Mouse (Mus musculus): ENCODE results near the gene Fam180a.

Gene Fam180a

GRCm38 (mm10) chr6:35313520-35313919 is 12.4 kb downstream of the Fam180a start:
- in situ Hi-C loops (cut with MboI), result no loop called here

DNA sequence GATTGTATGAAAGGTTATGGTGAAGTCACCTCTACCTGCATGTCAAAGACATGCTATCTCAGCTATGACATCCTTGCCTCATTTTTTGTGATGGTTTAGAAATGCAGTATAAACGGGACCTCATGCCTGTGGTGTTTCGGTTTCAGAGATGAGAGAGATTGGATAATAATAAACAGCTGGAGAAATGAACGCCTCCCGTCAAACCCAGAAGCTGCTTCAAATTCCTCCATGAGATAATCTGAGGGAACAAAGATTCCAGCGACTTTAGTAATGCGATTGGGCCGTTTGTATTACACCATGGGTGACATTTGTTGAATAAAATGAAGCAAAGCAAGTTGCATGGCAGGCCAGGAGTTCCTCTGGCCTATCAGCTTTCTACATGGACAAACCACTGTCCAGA is 16.5 kb downstream of the Fam180a start:
- in situ Hi-C loops (cut with MboI), result no loop called here

DNA sequence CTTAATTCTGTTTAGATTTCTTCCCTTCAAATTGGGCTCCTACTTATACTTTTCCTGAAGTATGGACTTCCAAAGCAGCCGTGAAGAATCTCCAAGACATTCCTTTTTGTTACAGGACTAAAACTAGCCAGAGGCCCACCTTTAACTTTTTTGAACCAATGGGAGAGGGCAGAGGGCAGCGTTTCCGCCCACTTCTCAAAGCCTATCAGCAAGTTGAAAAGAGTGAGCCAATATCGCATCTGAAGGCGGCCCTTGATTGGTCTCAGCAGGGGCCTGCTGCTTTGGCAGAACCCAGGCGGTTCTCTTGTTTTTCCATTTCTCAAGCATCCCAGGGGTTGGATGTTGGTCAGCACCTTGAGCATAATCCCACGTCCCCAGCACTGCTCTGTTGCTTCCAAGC is 17.9 kb downstream of the Fam180a start, which contains the start of gene Slc13a4:
Gene Slc13a4, minus strand, starts transcription at position 95 of the 400 bp plus-strand sequence.
- in situ Hi-C loops (cut with MboI), result no loop called here

DNA sequence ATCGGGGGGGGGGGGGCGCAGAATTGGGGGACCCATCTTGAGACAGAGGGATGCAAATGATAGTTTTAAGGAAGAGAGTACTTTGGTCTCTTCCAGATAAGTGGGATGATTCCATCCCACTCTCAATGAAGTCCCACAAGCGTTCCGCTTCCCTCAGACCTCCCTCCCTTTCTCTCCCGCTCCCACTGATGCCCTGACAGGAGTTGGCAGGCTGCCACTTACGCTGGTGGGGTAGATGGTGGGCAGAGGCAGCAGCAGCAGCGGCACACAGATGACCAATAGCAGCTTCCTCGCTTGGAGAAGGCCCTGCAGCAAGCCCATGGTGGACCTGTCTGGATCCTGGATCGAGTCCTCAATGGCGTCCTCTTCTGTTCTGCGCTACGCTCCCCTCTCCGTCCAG is 18.8 kb downstream of the Fam180a start:
- in situ Hi-C loops (cut with MboI), result no loop called here

GRCm38 (mm10) chr6:35303355-35303900 is 22.5 kb downstream of the Fam180a start:
- in situ Hi-C loops (cut with MboI), result no loop called here

DNA sequence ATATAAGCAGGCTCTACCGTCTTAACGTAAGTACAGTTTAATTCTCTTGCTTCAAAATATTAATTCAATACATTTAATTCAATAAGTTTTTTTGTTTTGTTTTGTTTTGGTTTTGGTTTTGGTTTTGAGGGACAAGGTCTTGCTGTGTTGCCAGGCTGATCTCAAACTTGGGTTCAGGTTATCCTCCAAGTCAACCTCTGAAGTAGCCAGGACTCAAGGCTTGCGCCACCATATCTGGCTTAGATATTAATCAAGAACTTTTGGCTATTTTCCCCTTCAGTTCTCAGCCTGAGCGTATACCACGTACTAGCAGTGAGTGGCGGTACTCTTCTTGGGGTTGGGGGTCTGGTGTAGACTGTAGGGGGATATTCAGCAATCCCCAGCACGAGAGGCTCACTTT is 23.4 kb downstream of the Fam180a start:
- in situ Hi-C loops (cut with MboI), result no loop called here

DNA sequence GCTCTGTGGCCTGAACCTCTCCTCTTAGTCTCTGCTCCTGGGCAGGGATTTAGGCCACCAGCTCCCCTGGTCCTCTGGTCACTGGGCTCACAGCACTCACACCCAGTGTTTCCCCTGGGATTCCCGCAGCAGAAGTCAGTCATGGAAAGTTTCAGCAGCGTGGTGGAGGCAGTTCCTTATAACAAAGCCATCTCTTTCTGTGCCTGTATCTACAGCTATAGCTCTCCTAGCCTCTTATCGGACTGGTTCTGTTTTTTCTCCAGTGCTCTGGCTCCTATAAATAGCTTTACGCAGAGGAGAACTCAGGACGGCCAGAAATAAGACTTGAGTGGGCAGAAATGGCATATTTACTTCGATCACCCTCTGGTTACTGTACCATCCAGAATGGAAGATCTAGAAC is 27.6 kb downstream of the Fam180a start:
- in situ Hi-C loops (cut with MboI), result no loop called here

DNA sequence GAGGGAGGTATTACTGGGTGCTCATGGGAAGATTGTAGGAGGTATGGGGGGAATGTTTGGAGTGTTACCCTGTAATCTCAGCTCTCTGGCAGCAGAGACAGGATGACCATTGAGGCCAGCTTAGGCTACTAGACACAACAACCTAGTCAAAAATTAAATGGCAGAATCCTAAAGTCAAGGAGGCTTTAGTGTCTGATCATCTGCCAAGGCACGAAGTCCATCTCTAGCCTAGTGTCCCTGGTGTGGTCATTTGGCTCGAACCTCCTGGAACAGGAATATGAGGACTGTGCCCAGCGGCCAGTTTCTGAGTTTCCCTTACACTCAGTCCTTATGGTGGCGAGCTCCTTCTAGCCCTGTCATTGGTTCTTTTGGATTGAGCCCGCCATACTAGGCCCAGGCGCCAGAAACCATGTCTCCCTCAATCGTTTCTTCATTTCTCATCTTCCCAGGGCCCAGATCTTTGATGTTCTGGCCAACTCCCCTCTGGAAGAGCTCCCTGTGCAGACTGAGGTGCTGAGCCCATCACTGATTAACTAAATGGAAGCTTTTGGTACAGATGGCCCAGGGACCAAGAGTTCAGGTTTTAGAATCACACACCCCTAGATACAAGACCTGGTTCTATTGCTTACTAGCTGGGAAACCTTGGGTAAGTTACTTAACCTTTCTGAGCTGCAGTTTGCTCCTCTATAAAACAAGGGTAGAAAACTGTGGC is 28.3 kb downstream of the Fam180a start:
- in situ Hi-C loops (cut with MboI), result no loop called here

DNA sequence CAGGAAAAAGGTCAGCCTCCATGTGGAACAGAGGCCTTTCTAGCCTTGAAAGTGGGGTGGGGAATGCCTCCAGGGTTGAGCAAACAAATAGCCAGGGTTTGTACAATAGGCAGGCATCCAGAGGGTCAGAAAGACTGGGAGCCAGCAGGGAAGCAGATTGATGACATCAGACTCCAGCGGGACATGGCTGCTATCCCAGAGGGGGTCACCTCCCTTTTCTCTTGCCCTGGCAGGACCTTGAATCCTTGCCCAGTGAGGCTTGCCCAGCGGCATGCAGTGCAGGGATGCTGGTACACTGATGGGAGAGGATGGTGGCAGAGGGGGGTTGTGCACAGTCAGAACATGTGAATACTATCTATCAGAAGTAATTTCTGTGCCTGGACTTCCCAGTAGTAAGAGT is 28.9 kb downstream of the Fam180a start:
- in situ Hi-C loops (cut with MboI), result no loop called here

- in situ Hi-C loops (cut with MboI), result no loop called here
These were observed 31.0 kb downstream of the Fam180a start for GRCm38 (mm10) chr6:35294964-35295363.

DNA sequence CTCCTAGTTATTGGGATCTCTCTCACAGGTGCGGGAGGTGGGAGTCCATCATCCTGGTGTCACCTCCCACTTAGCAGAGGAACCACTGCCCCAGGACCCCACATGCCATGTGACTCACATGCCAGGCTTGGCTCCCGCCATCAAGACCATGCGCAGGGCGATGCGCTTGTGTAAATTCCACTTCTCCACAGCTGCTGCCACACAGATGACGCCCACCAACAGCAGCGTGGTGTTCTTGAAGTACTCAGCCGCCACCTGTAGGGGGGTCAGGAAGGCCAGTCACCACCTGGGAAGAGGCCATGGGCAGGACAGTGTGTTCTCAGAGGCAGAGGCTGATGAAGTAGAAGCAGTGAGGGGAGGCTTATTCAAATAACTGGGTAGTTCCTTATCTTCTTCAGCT is 36.3 kb downstream of the Fam180a start:
- in situ Hi-C loops (cut with MboI), result no loop called here

- in situ Hi-C loops (cut with MboI), result no loop called here
These were observed 37.0 kb downstream of the Fam180a start for GRCm38 (mm10) chr6:35288920-35289319.

DNA sequence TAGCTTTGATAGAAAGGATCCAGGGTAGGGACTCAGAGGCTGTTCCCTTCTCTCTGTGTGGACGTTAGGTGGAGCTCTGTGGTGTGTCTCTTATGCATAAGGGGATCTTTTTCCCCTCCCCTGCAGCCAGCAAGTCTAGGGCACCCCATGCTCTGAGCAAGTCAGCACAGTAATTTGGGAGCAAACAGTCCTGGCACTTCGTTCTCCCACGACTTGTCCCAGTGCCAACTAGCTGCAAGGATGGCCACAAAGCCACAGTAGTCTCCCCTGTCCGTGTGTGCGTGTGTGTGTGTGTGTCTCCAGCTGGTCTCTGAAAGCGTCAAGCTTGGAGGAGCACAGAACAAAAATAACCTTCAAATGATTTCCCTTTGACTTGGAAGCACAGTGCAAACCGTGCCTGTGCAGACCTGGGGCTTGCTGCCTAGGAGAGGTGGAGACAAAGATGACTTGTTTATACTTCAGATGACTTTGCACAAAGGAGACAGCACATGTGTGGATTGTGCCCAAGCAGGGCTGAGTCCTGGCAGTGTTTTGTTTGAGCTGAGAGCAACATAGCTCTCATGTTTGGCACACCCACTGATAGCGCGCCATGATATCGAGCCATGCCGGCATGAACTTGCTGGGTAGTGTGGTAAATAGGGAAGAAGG is 37.7 kb downstream of the Fam180a start:
- in situ Hi-C loops (cut with MboI), result no loop called here

DNA sequence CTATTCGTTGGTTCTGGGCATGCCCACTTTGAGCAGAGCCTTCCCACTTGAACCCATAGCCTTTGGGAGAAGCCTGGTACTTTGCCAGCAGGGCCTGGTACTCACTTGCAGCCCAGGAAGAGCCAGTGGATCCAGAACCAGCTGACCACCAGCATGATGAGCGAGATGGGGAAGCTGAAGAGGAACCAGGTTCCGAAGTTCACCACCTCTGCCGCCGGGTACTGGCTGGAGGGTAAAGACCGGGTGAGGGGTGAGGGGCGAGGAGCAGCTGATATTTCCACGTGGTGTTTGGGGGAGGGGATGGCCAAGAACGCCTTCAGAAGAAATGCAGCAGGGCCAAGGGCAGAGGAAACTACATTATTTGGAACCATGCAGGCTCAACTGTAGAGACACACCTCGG is 46.6 kb downstream of the Fam180a start:
- in situ Hi-C loops (cut with MboI), result no loop called here

GRCm38 (mm10) chr6:35277903-35278587 is 47.9 kb downstream of the Fam180a start:
- in situ Hi-C loops (cut with MboI), result no loop called here

DNA sequence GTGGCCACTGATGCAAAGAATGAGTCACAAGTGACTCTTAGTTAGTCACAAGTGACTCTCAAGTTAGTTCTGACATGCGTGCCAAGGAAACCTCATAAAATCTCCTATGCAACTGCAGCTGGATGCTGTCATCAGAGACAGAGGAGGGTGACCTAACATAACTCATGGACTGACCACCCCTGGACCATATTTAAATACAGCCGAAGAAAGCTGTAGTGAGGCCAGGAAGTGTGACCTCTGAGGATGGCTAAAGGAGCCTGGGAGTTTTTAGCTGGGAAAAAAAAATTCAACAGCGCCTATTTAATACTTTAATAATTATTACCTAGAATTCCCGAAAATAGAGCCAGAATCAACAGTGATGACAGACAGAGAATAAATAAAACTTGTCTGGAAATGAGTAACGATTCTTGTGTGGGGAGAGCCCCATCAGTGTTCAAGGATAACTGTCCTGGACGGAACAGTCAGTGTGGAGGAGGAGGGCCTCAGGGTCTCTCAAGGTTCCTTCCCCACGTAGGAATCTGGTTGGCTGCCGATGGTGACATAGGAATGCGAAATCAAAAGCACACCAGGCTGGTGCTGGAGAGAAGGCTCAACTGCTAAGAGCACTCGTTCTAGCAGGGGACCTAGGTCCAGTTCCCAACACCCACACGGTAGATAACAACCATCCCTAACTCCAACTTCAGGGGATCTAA is 52.4 kb downstream of the Fam180a start:
- in situ Hi-C loops (cut with MboI), result loop anchor here (25.0 kb wide), 1 partner anchor 289 kb away; no protein-coding TSS in a partner anchor

DNA sequence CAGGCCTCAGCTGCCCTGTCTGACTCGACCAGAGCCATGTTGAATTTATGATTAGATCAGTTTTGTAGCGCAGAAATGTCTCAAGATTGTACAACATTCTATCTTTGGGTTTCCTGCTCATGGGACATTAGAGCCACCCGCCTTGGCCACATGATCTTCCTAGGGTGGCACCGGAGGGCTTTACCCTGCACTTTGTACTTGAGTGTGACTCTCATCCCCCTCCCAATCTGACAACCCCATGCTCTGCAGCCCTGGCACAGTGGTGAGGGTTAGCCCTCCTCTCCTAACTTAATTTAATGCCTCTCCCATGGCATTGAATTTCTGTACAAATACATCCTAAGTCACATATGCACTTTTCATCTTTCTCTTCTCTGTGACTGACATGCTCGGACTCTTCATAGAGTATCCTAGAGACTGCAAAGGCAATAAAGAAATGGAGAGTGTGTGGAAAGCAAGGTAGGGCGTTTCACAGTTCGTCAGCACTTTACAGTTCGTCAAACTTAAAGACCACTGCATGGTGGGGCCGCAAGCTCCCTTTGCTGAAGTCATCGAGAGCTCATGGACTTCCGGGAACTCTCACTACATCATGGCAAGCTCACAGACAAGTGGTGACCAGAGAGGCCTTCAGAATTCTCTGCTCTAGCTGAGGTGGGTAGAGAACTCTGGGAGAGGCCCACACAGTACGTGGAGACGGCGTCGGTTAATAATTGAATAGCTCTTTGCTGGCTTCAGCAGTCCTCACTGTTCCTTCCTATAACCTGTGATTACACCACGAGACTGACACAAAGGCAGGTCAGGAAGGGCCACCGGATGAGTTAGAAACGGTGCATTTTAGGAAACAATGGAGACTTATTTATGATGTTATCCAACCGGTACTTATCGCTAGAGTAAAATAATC is 53.8 kb downstream of the Fam180a start:
- in situ Hi-C loops (cut with MboI), result loop anchor here (25.0 kb wide), 1 partner anchor 290 kb away; no protein-coding TSS in a partner anchor

DNA sequence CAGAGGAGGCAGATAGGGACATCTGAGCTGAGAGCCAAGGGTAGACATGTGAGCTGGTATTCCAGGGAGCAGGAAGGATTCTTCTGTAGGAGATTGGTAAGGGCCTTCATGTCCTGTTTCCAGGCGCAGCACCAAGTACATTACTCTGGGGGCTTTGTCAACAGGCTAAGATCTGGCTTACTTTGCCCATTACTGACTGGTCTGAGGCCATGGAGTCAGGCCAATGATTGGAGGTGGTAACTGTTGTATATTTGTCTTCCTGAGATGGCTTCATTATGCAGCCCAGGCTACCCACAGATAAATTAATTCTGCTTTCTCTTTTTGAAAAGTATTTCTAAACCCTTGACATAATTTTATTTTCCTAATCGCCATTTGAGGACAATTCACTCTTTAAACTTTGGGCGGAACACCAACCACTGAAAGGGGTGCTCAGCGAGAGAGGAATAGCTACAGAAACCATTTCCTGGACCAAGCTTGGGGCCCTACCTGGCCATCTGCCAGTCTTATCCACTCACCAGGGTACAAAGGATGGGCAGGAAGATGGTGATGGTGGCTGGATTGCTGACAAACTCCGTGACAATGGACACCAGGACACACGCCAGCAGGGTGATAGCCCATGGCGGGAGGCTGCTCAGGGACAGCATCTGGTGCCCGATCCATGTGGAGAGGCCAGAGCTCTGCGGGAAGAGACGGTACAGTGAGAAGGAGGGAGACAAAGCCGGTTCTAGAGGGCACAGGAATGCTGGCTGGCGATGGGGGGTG is 54.7 kb downstream of the Fam180a start:
- in situ Hi-C loops (cut with MboI), result loop anchor here (25.0 kb wide), 1 partner anchor 291 kb away; no protein-coding TSS in a partner anchor

DNA sequence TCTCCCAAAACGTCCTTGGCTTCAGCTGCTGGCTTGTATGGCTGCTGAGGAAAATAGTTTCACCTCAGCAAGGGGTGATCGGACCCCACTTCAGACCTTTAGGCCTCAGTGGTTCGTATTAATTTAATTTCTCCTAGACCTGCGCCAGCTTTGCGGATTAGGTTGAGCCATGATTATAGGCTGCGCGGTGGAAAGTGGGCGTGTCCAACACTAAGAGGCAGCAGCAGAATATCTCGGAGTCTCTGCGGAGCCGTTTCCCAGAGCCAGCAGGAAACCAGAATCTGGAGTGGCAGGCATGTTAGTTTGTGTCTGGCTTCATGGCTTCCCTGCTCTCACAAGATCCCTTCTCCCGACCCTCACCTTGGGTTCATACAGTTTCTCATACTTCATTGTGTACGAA is 56.3 kb downstream of the Fam180a start:
- in situ Hi-C loops (cut with MboI), result loop anchor here (25.0 kb wide), 1 partner anchor 293 kb away; no protein-coding TSS in a partner anchor

DNA sequence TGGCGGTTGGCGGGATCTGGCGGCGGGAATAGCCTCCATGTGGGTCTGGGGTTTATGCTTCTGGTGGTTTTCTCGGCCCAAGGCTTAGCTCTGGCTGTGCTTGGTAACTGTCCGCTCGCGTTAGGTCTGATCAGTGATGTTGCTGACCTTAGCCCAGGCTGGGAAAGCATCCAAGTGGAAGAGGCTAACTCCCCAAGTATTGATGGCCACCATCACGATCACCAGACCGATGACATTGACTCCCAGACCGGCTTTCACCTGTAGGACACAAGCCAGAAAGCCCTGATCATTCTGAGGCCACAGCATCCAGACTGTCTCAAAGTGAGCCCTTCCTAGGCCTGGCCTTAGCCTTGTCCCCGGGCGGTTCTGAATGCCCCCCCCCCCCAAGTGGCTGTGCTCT is 57.2 kb downstream of the Fam180a start:
- in situ Hi-C loops (cut with MboI), result loop anchor here (25.0 kb wide), 1 partner anchor 294 kb away; no protein-coding TSS in a partner anchor
